Mouse (Mus musculus): Measurements from ENCODE around the gene Prss22. TPM values are rescaled to one million over a fixed set of nuclear protein-coding genes. Genes with fewer than 3 reads are reported as not detected.
A peak's percentile ranks its signal among the peaks of the same experiment; 100 is the strongest.

Gene Prss22
- polyA plus RNA-seq, 1 experiment = not detected

DNA sequence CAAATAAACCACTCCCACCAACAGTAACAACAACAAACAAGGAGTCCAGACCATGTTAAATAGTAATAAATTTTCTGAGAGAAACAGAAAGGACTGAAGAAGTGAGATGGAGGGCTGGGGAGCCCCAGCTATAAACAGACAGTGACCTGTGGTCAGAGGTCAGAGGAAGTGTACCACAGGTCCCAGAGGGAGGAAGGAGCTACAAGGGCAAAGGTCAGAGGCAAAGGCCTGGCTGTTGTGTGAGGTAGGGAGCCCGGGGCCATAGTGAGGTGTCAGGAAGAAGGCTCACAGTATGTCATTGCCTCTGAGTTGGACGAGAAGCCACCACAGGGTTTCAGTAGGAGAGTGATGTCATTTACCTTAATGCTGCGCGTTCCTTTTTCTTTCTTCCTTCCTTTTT, 15.0 kb downstream of the Prss22 start:
- TF ChIP-seq CTCF (IDR thresholded peaks at IDR 0.05; ENCODE audit: borderline replicate concordance, insufficient read depth, low read length) (no peak), POLR2A (IDR thresholded peaks at IDR 0.05; ENCODE audit: low read depth, low read length) (no peak)
- no peak overlapping the region for H3K27ac ChIP-seq (ENCODE audit: insufficient read depth, low read length)
- no peak overlapping the region for H3K4me3 ChIP-seq (ENCODE audit: insufficient read depth, low read length)
- peaks cover 5% of the 10 kb centered on the region for H3K4me1 ChIP-seq (ENCODE audit: control insufficient read depth, insufficient read depth, low read length)

DNA sequence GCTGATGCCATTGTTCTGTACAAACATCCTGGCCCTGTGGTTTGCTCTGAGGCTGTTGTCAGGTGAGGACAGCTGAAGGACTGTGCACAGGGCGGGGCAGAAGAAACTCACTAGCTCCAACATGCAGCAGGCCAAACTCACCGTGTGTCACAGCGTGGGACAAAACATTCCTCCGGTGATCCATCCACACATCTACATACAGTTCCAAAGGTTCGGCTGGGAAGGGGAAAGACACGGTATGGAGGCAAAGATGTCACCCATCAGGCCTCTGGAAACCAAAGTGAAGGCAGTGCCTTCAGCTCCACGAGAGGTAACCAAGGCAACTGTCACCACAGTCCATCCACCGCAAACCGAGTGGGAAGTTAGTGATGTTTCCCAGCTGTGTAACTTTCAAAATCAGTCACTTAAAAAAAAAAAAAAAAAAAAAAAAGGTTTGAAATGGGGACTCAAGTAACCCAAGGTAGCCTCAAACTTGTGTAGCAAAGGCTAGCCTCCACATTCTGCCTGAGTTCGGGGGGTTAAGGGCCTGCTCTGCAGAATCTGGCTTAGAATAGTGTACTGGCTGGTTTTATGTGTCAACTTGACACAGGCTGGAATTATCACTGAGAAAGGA, 17.5 kb downstream of the Prss22 start, which contains the start of gene Prss30:
Prss30 (minus strand) TSS at position 270 of the 613 bp plus-strand sequence.
- no peak within 1 kb of the TSS for H3K4me3 ChIP-seq (ENCODE audit: insufficient read depth, low read length)
- peaks cover 5% of the 10 kb centered on the region for H3K4me1 ChIP-seq (ENCODE audit: control insufficient read depth, insufficient read depth, low read length)
- H3K27ac ChIP-seq (ENCODE audit: insufficient read depth, low read length) = no peak within 1 kb of the TSS
- no peak for TF ChIP-seq POLR2A (IDR thresholded peaks at IDR 0.05; ENCODE audit: low read depth, low read length)
- TF ChIP-seq CTCF (IDR thresholded peaks at IDR 0.05; ENCODE audit: borderline replicate concordance, insufficient read depth, low read length) = no peak

DNA sequence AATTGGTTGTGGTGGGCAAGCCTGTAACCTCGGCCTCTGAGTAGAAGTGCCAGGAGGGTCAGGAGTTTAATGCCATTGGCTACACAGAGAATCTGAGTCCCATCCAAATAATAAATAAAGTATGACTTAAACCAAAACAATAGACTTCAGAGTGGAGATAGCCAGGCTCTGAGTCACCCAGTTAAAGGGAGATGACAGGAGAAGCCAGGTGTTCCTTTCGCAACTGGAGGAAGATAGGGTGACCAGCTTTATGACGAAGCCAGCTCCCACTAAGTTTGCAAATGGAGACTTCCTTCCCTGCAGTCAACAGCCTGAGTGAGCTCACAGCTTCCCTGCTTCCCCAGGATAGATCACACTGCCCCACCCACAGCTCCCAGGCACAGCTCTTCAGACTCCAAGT, 18.4 kb downstream of the Prss22 start:
- TF ChIP-seq POLR2A (IDR thresholded peaks at IDR 0.05; ENCODE audit: low read depth, low read length) (no peak), CTCF (IDR thresholded peaks at IDR 0.05; ENCODE audit: borderline replicate concordance, insufficient read depth, low read length) (no peak)
- peaks cover 5% of the 10 kb centered on the region for H3K4me1 ChIP-seq (ENCODE audit: control insufficient read depth, insufficient read depth, low read length)
- no peak overlapping the region for H3K27ac ChIP-seq (ENCODE audit: insufficient read depth, low read length)
- H3K4me3 ChIP-seq (ENCODE audit: insufficient read depth, low read length) = no peak overlapping the region

DNA sequence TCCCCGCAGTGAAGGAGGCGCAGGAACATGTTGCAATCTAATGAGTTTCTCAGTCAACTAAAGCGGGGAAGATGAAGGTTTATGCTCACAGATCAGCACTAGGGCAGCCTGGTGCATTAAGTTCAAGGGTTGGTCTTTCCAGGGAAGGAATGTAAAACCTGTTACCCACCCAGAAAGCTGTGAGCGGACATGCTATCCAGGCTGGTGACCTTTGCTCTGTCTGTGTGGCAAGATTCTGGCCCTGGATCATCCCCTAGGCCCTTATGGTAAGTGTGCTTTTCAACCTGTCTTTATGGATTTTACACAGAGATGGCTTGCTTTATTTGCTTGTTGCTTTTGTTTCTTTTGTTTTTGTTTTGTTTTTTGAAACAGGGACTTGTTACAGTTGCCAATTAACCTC, 21.2 kb downstream of the Prss22 start:
- TF ChIP-seq POLR2A (IDR thresholded peaks at IDR 0.05; ENCODE audit: low read depth, low read length) = no peak
- no peak for TF ChIP-seq CTCF (IDR thresholded peaks at IDR 0.05; ENCODE audit: borderline replicate concordance, insufficient read depth, low read length)
- Histone ChIP-seq H3K27ac (ENCODE audit: insufficient read depth, low read length) (no peak overlapping the region), H3K4me1 (ENCODE audit: control insufficient read depth, insufficient read depth, low read length) (peaks cover 5% of the 10 kb centered on the region), H3K4me3 (ENCODE audit: insufficient read depth, low read length) (no peak overlapping the region)

DNA sequence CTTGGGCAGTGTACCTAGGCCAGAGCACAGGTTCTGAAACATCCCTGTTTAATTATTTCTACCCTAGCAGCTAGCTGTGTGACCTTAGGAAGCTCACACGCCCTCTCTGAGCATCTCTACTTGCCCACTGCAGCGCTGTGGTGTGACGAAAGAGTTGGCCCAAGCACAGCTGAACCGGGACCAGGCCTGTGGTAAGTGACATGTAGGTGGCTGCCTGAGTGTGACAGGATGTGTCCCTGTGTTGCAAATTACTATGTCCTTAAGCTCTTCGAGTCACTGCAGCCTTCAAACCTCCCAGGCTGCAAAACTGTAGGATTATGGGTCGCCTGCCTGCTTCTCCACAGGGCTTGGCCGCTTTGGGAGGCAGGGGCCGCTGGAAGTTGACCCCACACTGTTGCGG, 26.6 kb downstream of the Prss22 start:
- Histone ChIP-seq H3K4me1 (ENCODE audit: control insufficient read depth, insufficient read depth, low read length) (no peaks in the 10 kb centered on the region), H3K4me3 (ENCODE audit: insufficient read depth, low read length) (no peak overlapping the region), H3K27ac (ENCODE audit: insufficient read depth, low read length) (no peak overlapping the region)
- TF ChIP-seq CTCF (IDR thresholded peaks at IDR 0.05; ENCODE audit: borderline replicate concordance, insufficient read depth, low read length) = no peak
- no peak for TF ChIP-seq POLR2A (IDR thresholded peaks at IDR 0.05; ENCODE audit: low read depth, low read length)

DNA sequence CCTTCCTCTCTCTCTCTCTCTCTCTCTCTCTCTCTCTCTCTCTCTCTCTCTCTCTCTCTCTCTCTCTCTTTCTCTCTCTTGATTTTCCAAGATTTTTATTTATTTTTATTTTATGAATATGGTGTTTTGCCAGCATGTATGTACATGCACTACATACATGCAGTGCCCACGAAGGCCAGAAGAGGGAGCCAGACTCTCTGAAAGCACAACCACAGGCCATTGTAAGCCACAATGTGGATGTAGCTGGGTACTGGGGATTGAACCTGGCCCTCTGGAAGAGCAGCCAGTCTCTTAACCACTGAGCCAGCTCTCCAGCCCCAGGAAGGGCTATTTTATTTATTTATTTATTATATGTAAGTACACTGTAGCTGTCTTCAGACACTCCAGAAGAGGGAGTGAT, 28.7 kb downstream of the Prss22 start:
- Histone ChIP-seq H3K4me1 (ENCODE audit: control insufficient read depth, insufficient read depth, low read length) (no peaks in the 10 kb centered on the region), H3K4me3 (ENCODE audit: insufficient read depth, low read length) (no peak overlapping the region), H3K27ac (ENCODE audit: insufficient read depth, low read length) (no peak overlapping the region)
- TF ChIP-seq POLR2A (IDR thresholded peaks at IDR 0.05; ENCODE audit: low read depth, low read length) (no peak), CTCF (IDR thresholded peaks at IDR 0.05; ENCODE audit: borderline replicate concordance, insufficient read depth, low read length) (peak; percentile 81; the same call in 1 of the 2 replicates)

DNA sequence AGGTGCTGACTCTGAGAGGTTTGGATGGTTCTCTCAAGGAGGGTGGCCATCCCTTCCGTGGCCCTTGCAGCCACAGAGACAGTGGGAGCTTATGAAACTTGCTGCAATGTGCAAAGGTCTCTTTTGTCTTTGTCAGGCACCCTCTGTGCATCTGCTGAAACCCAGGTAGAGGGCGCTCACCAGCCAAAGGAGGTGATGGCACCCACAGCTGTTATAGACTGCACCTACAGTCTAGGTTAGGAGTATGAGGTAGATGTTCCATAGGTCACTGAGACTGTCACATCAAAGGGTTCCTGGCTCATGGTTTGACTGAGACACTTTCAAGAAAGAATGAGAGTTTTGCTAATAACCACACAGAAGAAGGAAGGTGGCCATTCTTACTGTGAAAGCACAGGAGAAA, 29.1 kb downstream of the Prss22 start:
- TF ChIP-seq CTCF (IDR thresholded peaks at IDR 0.05; ENCODE audit: borderline replicate concordance, insufficient read depth, low read length) (no peak), POLR2A (IDR thresholded peaks at IDR 0.05; ENCODE audit: low read depth, low read length) (no peak)
- Histone ChIP-seq H3K27ac (ENCODE audit: insufficient read depth, low read length) (no peak overlapping the region), H3K4me1 (ENCODE audit: control insufficient read depth, insufficient read depth, low read length) (no peaks in the 10 kb centered on the region), H3K4me3 (ENCODE audit: insufficient read depth, low read length) (no peak overlapping the region)

DNA sequence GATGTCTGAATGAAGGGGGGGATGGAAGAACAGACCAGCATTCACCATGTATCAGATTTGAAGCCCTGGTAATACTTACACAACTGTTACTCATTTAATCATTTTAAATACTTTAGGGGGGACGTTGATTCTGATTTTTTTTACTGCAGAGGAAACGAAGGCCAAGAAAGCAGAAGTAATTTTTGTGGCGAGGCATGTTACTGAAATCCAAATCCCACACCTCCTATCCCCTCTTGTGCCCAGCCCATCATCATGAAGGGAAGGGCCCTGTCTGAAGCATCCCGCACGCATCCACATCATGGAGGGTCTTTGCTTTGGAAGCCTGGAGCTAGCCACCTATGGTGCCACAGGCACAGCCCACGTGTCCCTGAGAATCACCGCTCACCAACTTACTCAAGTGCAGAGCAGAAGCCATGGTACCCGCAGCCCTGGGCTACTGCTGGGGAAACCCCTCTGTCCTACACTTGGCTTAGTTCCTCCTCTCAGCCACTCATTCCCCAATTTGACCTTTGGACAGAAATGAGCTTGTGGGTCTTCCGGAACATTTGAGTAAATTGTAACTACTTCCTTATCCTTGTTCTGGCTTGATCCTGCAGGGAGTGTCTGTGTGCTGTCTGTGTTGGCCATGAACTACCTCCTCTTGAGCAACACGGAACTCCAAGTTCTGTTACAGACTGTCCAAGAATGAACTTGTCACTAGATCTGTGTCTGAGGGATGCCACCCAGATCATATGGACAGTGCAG, 31.1 kb downstream of the Prss22 start:
- Histone ChIP-seq H3K27ac (ENCODE audit: insufficient read depth, low read length) (no peak overlapping the region), H3K4me3 (ENCODE audit: insufficient read depth, low read length) (no peak overlapping the region), H3K4me1 (ENCODE audit: control insufficient read depth, insufficient read depth, low read length) (no peaks in the 10 kb centered on the region)
- no peak for TF ChIP-seq POLR2A (IDR thresholded peaks at IDR 0.05; ENCODE audit: low read depth, low read length)
- TF ChIP-seq CTCF (IDR thresholded peaks at IDR 0.05; ENCODE audit: borderline replicate concordance, insufficient read depth, low read length) = no peak

DNA sequence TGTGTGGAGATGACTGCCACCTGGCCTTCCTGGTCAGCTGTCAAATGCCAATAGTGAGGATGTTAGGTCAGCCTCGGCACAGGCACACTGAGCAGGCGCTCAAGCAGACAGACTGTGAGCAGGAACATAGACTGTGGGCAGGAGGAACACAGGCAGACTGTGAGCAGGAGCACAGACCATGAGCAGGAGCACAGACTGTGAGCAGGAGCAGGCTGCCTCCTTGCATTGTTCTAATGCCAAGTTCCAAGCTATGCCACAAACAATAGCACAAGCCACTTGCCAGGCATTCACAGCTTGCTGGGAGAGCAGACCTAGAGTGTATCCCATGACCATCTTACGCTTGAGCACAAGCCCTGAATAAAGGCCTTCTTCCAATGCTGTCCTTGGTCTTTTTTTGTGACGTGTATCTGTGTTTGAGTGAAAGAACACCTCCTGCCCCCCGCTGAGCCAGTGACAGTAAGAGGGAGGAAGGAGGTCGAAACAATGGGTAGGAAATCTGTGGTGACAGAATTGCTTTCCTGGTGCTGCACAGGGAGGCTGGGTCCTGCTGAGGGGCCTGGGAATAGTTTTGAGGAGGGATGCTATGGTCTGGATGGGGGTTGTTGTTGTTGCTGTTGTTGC, 32.0 kb downstream of the Prss22 start:
- H3K27ac ChIP-seq (ENCODE audit: insufficient read depth, low read length) = no peak overlapping the region
- H3K4me3 ChIP-seq (ENCODE audit: insufficient read depth, low read length) = no peak overlapping the region
- no peak for TF ChIP-seq POLR2A (IDR thresholded peaks at IDR 0.05; ENCODE audit: low read depth, low read length)
- TF ChIP-seq CTCF (IDR thresholded peaks at IDR 0.05; ENCODE audit: borderline replicate concordance, insufficient read depth, low read length) = no peak
- no peaks in the 10 kb centered on the region for H3K4me1 ChIP-seq (ENCODE audit: control insufficient read depth, insufficient read depth, low read length)
